Mouse (Mus musculus): ENCODE data around the gene Trim27.

The Trim27 gene

GRCm38 (mm10) chr13:21221656-21222462, 42.6 kb downstream of the Trim27 start:
- DNase-seq (ENCODE audit: low read depth, low spot score), result no peak

- peak; percentile 65 for DNase-seq (ENCODE audit: low read depth, low spot score)
Measured at GRCm38 (mm10) chr13:21222463-21223022, 43.3 kb downstream of the Trim27 start.

DNA sequence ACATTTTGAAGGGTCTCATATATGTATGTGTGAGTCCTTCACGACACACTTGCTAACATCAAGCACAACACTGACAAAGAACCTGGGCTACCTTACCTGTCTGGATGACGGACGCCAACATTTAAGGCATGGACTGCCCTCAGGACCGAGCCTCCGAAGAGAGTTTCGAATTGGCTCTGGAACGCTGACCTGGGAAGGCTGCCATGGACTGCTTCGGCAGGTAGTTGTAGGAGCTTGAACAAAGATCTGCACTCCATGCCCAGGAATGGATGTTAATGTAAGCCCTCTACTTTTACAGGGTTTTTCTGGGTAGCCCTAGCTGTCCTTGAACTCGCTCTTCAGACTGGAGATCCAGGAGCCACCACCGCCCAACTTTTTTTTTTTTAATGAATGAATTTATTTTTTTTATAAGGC, 44.0 kb downstream of the Trim27 start:
- DNase-seq (ENCODE audit: low read depth, low spot score), result no peak

GRCm38 (mm10) chr13:21224376-21224775, 45.1 kb downstream of the Trim27 start:
- DNase-seq (ENCODE audit: low read depth, low spot score), result no peak

GRCm38 (mm10) chr13:21225206-21225605, 46.0 kb downstream of the Trim27 start:
- no peak for DNase-seq (ENCODE audit: low read depth, low spot score)

DNA sequence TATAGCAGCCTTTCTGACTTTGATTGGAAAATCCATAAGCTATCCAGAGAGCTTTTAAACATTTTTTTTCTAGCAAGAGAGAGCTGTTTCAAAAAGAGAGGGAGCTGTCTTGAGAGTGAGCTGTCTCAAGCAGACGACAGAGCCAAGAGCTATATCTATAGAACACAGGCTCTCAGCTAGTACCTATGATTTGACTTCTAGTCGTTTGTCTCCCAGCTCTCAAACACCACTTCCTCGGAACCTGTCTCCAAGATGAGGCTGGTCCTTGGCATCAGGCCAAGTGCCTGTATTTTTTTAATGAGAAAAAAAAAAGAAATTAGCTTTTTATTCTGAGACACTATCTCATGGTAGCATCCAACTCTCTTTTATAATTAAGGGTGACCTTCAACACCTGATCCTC, 46.8 kb downstream of the Trim27 start:
- DNase-seq (ENCODE audit: low read depth, low spot score), result no peak

DNA sequence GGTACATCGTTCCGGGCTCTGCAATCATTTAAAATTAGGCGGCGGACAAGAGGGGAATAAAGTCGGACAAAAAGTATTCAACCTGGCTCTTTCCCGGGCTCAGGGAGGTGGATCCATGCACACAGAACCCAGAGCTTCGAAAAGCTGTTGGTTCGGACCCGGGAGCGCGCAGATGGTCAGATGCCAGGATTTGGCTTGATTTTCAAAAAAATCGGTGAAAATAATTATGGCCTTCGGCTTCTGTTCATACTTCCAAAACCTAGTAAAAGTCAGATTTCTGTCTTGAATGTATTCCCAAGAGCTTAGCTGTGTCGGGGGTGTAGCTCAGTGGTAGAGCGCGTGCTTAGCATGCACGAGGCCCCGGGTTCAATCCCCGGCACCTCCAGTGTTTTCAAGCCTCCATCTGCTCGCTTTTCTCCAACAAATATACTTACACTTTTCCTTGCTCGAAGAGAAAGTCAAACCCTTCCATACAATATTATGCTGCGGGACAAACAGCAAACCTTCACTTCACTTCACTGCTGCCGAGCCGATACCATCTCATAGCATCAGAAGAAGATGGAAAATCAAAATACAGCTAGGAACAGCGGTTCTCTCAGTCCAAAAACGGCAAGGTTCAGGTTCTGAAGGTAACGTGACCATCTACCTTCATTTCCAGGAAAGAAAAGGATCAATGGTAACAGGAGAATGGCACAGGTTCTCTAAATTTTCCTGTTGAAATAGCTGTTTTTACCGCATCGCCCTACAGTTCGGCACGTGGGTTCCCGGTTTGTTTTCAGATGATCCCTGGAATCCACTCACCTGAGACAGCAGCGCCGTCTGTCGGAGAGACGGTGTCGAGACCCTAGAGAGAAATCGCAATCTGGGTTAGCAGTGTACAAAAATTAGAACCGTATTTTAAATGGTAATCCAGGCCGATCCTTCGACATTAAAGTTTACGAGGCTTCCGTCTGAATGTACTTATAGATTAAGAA, 54.8 kb downstream of the Trim27 start:
- peak; percentile 73 for DNase-seq (ENCODE audit: low read depth, low spot score)

DNA sequence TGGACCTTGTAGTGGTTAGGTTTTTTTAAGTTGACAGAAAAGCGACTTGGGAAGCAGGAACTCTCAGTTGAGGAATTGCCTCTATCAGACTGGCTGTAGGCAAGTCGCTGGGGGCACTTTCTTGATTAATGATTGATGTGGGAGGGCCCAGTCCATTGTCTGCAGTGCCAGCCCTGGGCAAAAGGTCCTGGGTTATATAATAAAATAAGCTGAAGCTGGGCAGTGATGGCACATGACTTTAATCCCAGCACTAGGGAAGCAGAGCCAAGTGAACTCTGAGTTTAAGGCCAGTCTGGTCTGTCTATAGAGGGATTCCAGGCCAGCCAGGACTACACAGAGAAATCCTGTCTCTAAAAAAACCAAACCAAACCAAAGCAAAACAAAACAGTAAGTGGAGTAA, 57.5 kb downstream of the Trim27 start:
- DNase-seq (ENCODE audit: low read depth, low spot score), result no peak

DNA sequence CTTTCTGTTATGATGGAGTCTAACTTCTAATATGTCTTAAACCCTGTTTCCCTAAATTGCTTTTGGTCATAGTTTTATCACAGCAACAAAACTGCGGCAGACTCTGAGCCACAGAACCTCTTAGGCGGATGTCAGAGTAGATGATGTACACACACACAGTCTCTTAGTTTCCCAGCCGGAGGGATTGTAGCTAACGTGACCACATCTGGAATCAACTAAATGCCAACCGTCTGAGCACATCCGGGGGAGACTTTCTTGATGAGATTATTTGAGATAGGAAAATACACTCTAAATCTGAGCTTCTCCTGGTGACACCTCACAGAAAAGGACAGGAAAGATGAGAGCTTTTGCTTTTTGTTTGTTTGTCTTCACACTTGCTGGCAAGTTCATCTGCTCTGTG, 57.9 kb downstream of the Trim27 start:
- DNase-seq (ENCODE audit: low read depth, low spot score), result no peak

DNA sequence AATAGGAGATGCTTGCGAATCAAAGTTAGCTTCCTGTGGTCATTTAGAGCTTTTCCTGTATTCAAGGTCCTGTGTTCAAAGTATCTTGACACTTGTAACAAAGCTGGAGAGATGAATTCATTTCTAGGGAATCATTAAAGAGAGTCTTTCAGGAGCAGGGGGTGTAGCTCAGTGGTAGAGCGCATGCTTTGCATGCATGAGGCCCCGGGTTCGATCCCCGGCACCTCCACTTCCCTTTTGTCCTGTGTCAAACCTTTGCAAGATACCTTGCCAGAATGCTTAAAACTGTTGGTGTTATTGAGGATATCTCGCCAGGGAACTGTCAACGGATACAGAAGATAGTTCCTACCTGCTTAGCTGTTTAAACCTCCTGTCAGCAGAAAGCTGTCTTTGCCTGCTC, 61.5 kb downstream of the Trim27 start:
- DNase-seq (ENCODE audit: low read depth, low spot score), result no peak

DNA sequence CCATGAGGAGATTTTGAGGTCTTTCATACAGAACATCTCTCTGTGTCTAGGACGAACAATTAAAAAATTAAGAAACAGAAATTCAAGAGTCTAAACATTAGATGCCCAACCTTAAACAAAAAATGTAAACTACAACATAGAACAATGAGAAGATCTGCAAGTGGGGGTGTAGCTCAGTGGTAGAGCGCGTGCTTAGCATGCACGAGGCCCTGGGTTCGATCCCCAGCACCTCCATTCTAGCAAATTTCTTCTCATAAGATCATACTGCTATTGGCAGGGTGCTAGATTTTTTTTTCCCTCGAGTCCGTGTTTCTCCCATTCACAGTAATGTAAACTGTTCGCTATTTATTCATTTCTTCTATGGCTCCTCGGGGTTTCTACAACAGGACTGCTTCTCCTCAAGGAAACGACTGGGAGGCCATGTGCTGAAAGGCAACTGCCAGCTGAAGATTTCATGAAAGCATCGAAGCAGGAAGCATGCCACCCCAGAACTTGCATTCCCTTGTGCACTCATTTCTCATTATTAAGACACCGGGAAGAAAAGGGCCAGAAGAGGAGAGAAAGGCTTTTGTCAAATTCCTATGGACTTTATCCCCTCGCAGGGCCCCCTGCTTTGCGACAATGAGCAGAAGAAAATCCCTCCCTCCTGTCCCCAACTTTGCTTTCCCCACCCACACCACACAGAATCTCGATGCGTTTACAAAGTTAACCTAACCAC, 63.3 kb downstream of the Trim27 start:
- no peak for DNase-seq (ENCODE audit: low read depth, low spot score)

DNA sequence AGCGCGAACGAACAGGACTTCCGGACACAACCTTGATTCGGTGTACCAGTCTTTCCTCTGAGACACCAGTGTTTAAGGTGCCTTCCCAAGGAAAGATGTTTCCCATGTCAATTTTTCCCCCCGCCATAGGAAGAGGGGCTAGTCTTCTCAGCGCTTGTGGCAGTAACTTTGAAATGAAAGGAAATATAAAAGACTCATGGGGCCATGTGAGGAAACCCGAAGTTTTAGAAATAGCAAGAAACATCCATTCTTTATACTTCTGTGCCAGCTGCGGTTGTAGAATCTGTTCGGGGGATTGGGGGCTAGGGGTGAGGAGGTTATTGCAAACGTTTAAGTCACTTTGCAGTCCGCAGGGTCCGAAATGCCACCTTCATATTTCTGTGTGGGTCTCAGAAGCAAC, 64.0 kb downstream of the Trim27 start:
- DNase-seq (ENCODE audit: low read depth, low spot score), result no peak

- no peak for DNase-seq (ENCODE audit: low read depth, low spot score)
Measured at GRCm38 (mm10) chr13:21244089-21244488, 64.8 kb downstream of the Trim27 start.

Measured in telencephalon, adult 2 months (tissue).